Mouse (Mus musculus) layer of hippocampus, adult 2 months (tissue): Measurements from ENCODE around the gene Atxn1. TPM values are rescaled to one million over a fixed set of nuclear protein-coding genes. Genes with fewer than 3 reads are reported as not detected.

ENCODE experiments used
- DNase-seq, 2 experiments: peaks; one replicate each; pipeline ENCODE4 v3.0.0; 2022; ENCODE audit warnings: low spot score in 2 of 2
- H3K27ac ChIP-seq: fragments of 200-600 bp; 2 replicates; pipeline ENCODE4 v1.8.1; 2022
- H3K4me3 ChIP-seq: fragments of 200-600 bp; 2 replicates; pipeline ENCODE4 v1.8.1; 2022; ENCODE audit warnings: mild to moderate bottlenecking
- CTCF ChIP-seq: fragments of 200-600 bp; conservative IDR thresholded peaks from 2 replicates; pipeline ENCODE4 v1.8.1; 2022; ENCODE audit warnings: antibody characterized with exemption, mild to moderate bottlenecking, moderate library complexity
- total RNA-seq, 2 experiments: library from RNA; stranded (reverse); gene quantifications; 2 replicates each; pipeline ENCODE4 v1.2.3; 2021

Gene Atxn1
- total RNA-seq, 2 experiments from 2014 or later, result 128 to 131 TPM

GRCm38 (mm10) chr13:45651652-45652241 lies 313.1 kb downstream of the Atxn1 start:
- peak overlapping the region; percentile 65 for H3K27ac ChIP-seq
- TF ChIP-seq CTCF, result no peak
- H3K4me3 ChIP-seq, result no peak overlapping the region
- no peak for DNase-seq

- no peak for DNase-seq
- Histone ChIP-seq H3K4me3 (no peak overlapping the region), H3K27ac (no peak overlapping the region)
- TF ChIP-seq CTCF, result no peak
Measured at GRCm38 (mm10) chr13:45649197-45649812, 315.5 kb downstream of the Atxn1 start.

- DNase-seq, result no peak
- no peak for TF ChIP-seq CTCF
- Histone ChIP-seq H3K4me3 (no peak overlapping the region), H3K27ac (peak overlapping the region; percentile 20; the same call in 1 of the 2 replicates)
Measured at GRCm38 (mm10) chr13:45643780-45644395, 320.9 kb downstream of the Atxn1 start.

GRCm38 (mm10) chr13:45642913-45643312 lies 321.9 kb downstream of the Atxn1 start:
- peak overlapping the region; percentile 20 for H3K27ac ChIP-seq
- DNase-seq, result no peak

GRCm38 (mm10) chr13:45640431-45640830 lies 324.4 kb downstream of the Atxn1 start:
- Histone ChIP-seq H3K4me3 (no peak overlapping the region), H3K27ac (no peak overlapping the region)
- no peak for DNase-seq
- no peak for TF ChIP-seq CTCF

More at GRCm38 (mm10) chr13:45642913-45643312, 321.9 kb downstream of the Atxn1 start:
- TF ChIP-seq CTCF, result no peak
- no peak overlapping the region for H3K4me3 ChIP-seq

- TF ChIP-seq CTCF, result no peak
- Histone ChIP-seq H3K4me3 (no peak overlapping the region), H3K27ac (no peak overlapping the region)
- no peak for DNase-seq
Measured at GRCm38 (mm10) chr13:45638281-45638680, 326.5 kb downstream of the Atxn1 start.

- peak; percentile 92 for TF ChIP-seq CTCF
- Histone ChIP-seq H3K27ac (peak overlapping the region; percentile 43; the same call in 1 of the 2 replicates), H3K4me3 (no peak overlapping the region)
- no peak for DNase-seq
Measured at GRCm38 (mm10) chr13:45637324-45637723, 327.5 kb downstream of the Atxn1 start.

- H3K4me3 ChIP-seq, result no peak overlapping the region
- peak overlapping the region; percentile 67; the same call in 1 of the 2 replicates for H3K27ac ChIP-seq
- DNase-seq, result no peak
- TF ChIP-seq CTCF, result no peak
Measured at GRCm38 (mm10) chr13:45636435-45636834, 328.4 kb downstream of the Atxn1 start.

GRCm38 (mm10) chr13:45633918-45634317 lies 330.9 kb downstream of the Atxn1 start:
- no peak overlapping the region for H3K4me3 ChIP-seq
- peak; percentile 46 for TF ChIP-seq CTCF
- H3K27ac ChIP-seq, result no peak overlapping the region
- DNase-seq, result no peak

GRCm38 (mm10) chr13:45632133-45632532 lies 332.7 kb downstream of the Atxn1 start:
- no peak for DNase-seq
- no peak overlapping the region for H3K4me3 ChIP-seq
- no peak overlapping the region for H3K27ac ChIP-seq
- TF ChIP-seq CTCF, result peak; percentile 78

GRCm38 (mm10) chr13:45630518-45631290 lies 334.1 kb downstream of the Atxn1 start:
- TF ChIP-seq CTCF, result no peak
- peak overlapping the region; percentile 55 for H3K27ac ChIP-seq

GRCm38 (mm10) chr13:45629750-45630149 lies 335.1 kb downstream of the Atxn1 start:
- DNase-seq, result no peak
- no peak for TF ChIP-seq CTCF
- H3K4me3 ChIP-seq, result no peak overlapping the region
- H3K27ac ChIP-seq, result no peak overlapping the region

More at GRCm38 (mm10) chr13:45630518-45631290, 334.1 kb downstream of the Atxn1 start:
- DNase-seq, result peak in 1 of 2 experiments; percentile 34
- no peak overlapping the region for H3K4me3 ChIP-seq

GRCm38 (mm10) chr13:45628341-45628740 lies 336.5 kb downstream of the Atxn1 start:
- H3K4me3 ChIP-seq, result no peak overlapping the region

More at GRCm38 (mm10) chr13:45628341-45628740, 336.5 kb downstream of the Atxn1 start:
- DNase-seq, result no peak
- H3K27ac ChIP-seq, result no peak overlapping the region
- TF ChIP-seq CTCF, result no peak
